10 mouse cellular contexts compared by ENCODE assay signal in the genomic region with DNA sequence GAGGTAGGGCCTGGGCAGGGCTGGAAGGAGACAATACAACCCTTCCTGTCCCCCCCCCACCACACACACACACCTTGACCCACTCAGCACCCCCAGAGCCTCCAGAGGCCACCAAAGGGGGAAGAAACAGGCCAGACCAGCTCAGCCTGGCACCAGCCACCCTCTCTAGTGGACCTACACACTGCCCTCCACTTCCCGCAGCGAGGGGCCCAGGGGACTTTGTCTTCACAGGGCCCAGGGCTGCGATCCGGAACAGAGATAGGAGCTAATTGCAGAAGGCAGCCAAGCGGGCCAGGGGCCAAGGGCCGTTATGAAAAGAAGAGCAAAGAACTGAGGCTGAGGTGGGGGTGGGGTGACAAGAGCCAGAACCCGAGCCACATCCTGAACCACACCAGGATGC. TPM values are rescaled to one million over a fixed set of nuclear protein-coding genes. Genes with fewer than 3 reads are reported as not detected.
DNase-seq lines count a peak whose midpoint lies in the region; ATAC-seq and TF ChIP-seq lines count a peak whose summit lies in the region.
"Had no signal": no experiment of that assay in that cellular context is flagged by ENCODE, and none has a peak within 500 bp of the region (broad histone marks: within the 10 kb centered on the region; RNA-seq: fewer than 3 reads in every experiment).

No protein-coding gene starts in this region.

- no peaks in the 10 kb centered on the region for H3K9me3 ChIP-seq in midbrain, embryonic 14.5 days (ENCODE audit: control insufficient read depth, low read length)
- no peaks in the 10 kb centered on the region for H3K9me3 ChIP-seq in midbrain, embryonic 11.5 days (ENCODE audit: control insufficient read depth, low read length)
- H3K9me3 ChIP-seq in intestine, embryonic 15.5 days, result no peaks in the 10 kb centered on the region

- H3K9ac ChIP-seq in midbrain, embryonic 14.5 days (replicated peaks; ENCODE audit: low read length), result no peak overlapping the region
- no peak overlapping the region for H3K9ac ChIP-seq in midbrain, embryonic 11.5 days (ENCODE audit: low read length)
- peak overlapping the region; percentile 37; the same call in 1 of the 2 replicates for H3K9ac ChIP-seq in intestine, embryonic 15.5 days

- ATAC-seq in midbrain, embryonic 14.5 days (ENCODE audit: low FRiP score, low TSS enrichment), result no peak
- ATAC-seq in midbrain, embryonic 11.5 days (ENCODE audit: low FRiP score), result no peak
- peak; percentile 86 for ATAC-seq in intestine, embryonic 15.5 days

- no peak overlapping the region for H3K4me2 ChIP-seq in midbrain, embryonic 14.5 days (ENCODE audit: low read length)
- H3K4me2 ChIP-seq in midbrain, embryonic 11.5 days, result no peak overlapping the region
- peak overlapping the region; percentile 93 for H3K4me2 ChIP-seq in intestine, embryonic 15.5 days (replicated peaks)

- no peak overlapping the region for H3K4me3 ChIP-seq in midbrain, embryonic 14.5 days (replicated peaks; ENCODE audit: low read depth, low read length)
- no peak overlapping the region for H3K4me3 ChIP-seq in midbrain, embryonic 11.5 days (ENCODE audit: low read depth, low read length)
- peak overlapping the region; percentile 9; the same call in 1 of the 2 replicates for H3K4me3 ChIP-seq in intestine, embryonic 15.5 days (replicated peaks)
- H3K4me3 ChIP-seq in small intestine, adult 2 months (ENCODE audit: low read depth, low read length), result peak overlapping the region; percentile 5
- H3K4me3 ChIP-seq: myocyte had no signal

- TF ChIP-seq POLR2A in small intestine, adult 2 months (IDR thresholded peaks at IDR 0.05; ENCODE audit: low read depth, low read length), result no peak

- H3K27ac ChIP-seq in midbrain, embryonic 14.5 days (replicated peaks; ENCODE audit: low read depth, low read length), result no peak overlapping the region
- H3K27ac ChIP-seq in midbrain, embryonic 11.5 days (ENCODE audit: low read depth, low read length), result no peak overlapping the region
- peak overlapping the region; percentile 80 for H3K27ac ChIP-seq in intestine, embryonic 15.5 days
- H3K27ac ChIP-seq in small intestine, adult 2 months (ENCODE audit: insufficient read depth, low read depth, low read length), result peak overlapping the region; percentile 17

- 9% methylated on average over 7 of the region's 7 CpGs for WGBS in midbrain, embryonic 14.5 days
- 15% methylated on average over 7 of the region's 7 CpGs for WGBS in midbrain, embryonic 11.5 days
- WGBS in intestine, embryonic 15.5 days, result 13% methylated on average over 7 of the region's 7 CpGs
- WGBS in small intestine, adult 2 months, result 5% methylated on average over 7 of the region's 7 CpGs

- no peak for TF ChIP-seq CTCF in small intestine, adult 2 months (IDR thresholded peaks at IDR 0.05; ENCODE audit: extremely low read depth, insufficient read length, insufficient replicate concordance, low read depth, low read length)

- peaks cover 21% of the 10 kb centered on the region; the same call in 1 of the 2 replicates for H3K27me3 ChIP-seq in midbrain, embryonic 14.5 days (ENCODE audit: control insufficient read depth, insufficient read depth, low read length)
- H3K27me3 ChIP-seq in midbrain, embryonic 11.5 days (ENCODE audit: control insufficient read depth, insufficient read depth, low read length), result peaks cover 3% of the 10 kb centered on the region; the same call in 1 of the 2 replicates
- no peaks in the 10 kb centered on the region for H3K27me3 ChIP-seq in intestine, embryonic 15.5 days (replicated peaks)
- peaks cover 6% of the 10 kb centered on the region for H3K27me3 ChIP-seq in small intestine, adult 2 months (ENCODE audit: control insufficient read depth, insufficient read depth, low read length)

- H3K36me3 ChIP-seq in midbrain, embryonic 14.5 days (ENCODE audit: control insufficient read depth, insufficient read depth, low read length), result no peaks in the 10 kb centered on the region
- H3K36me3 ChIP-seq in midbrain, embryonic 11.5 days (ENCODE audit: control insufficient read depth, insufficient read depth, low read length), result no peaks in the 10 kb centered on the region
- H3K36me3 ChIP-seq in intestine, embryonic 15.5 days, result no peaks in the 10 kb centered on the region
- no peaks in the 10 kb centered on the region for H3K36me3 ChIP-seq in small intestine, adult 2 months (ENCODE audit: control insufficient read depth, insufficient read depth, low read length)

- DNase-seq in midbrain, embryonic 14.5 days, result peak; percentile 14
- DNase-seq in midbrain, embryonic 11.5 days (ENCODE audit: low spot score, missing footprints), result no peak
- peak; percentile 88 for DNase-seq in kidney, postnatal 14 days
- no peak for DNase-seq in frontal cortex, postnatal 25 days (ENCODE audit: low spot score in 2 of 2)
- no peak for DNase-seq in thymus, postnatal 36 days
- DNase-seq: cerebellum, adult 9-10 months; gastrocnemius, postnatal 36 days had no signal

- 0 out of 2 replicates have a peak, but pooled peaks cover 6% of the 10 kb centered on the region for H3K4me1 ChIP-seq in midbrain, embryonic 14.5 days (ENCODE audit: control insufficient read depth, insufficient read depth, low read length)
- peaks cover 26% of the 10 kb centered on the region for H3K4me1 ChIP-seq in midbrain, embryonic 11.5 days (ENCODE audit: control insufficient read depth, insufficient read depth, low read length)
- peaks cover 34% of the 10 kb centered on the region for H3K4me1 ChIP-seq in intestine, embryonic 15.5 days (replicated peaks)
- H3K4me1 ChIP-seq in small intestine, adult 2 months (ENCODE audit: control insufficient read depth, insufficient read depth, insufficient read length, low read length), result peaks cover 16% of the 10 kb centered on the region

RNA-seq across cellular contexts. Expression of a gene that starts 2.8 kb away (rescaled TPM):
- polyA plus RNA-seq in midbrain, embryonic 14.5 days (2014; fragmentation: Nextera tagmentation; extraction: Ambion mirVana), result 7.9 and 9.8 TPM in 2 replicates
- 12.3 and 13.7 TPM in 2 replicates for polyA plus RNA-seq in midbrain, embryonic 11.5 days (2014; fragmentation: Nextera tagmentation; extraction: Ambion mirVana)
- 94.4 and 105 TPM in 2 replicates for polyA plus RNA-seq in intestine, embryonic 15.5 days (2015; fragmentation: Nextera tagmentation; extraction: Ambion mirVana)
- polyA plus RNA-seq in small intestine, adult 2 months (2012; rRNA removed), result 16.9 and 34.7 TPM in 2 replicates

RNA-seq across cellular contexts. Expression of a gene that starts 50.2 kb away (rescaled TPM):
- 346 and 428 TPM in 2 replicates for polyA plus RNA-seq in midbrain, embryonic 14.5 days (2014; fragmentation: Nextera tagmentation; extraction: Ambion mirVana)
- 419 and 422 TPM in 2 replicates for polyA plus RNA-seq in midbrain, embryonic 11.5 days (2014; fragmentation: Nextera tagmentation; extraction: Ambion mirVana)
- 571 and 594 TPM in 2 replicates for polyA plus RNA-seq in intestine, embryonic 15.5 days (2015; fragmentation: Nextera tagmentation; extraction: Ambion mirVana)
- polyA plus RNA-seq in small intestine, adult 2 months (2012; rRNA removed), result 305 and 396 TPM in 2 replicates

RNA-seq across cellular contexts. Expression of a gene that starts 50.5 kb away (rescaled TPM):
- polyA plus RNA-seq in midbrain, embryonic 14.5 days (2014; fragmentation: Nextera tagmentation; extraction: Ambion mirVana), result 34.5 and 45.4 TPM in 2 replicates
- 20.4 and 21.3 TPM in 2 replicates for polyA plus RNA-seq in midbrain, embryonic 11.5 days (2014; fragmentation: Nextera tagmentation; extraction: Ambion mirVana)
- 27.5 and 30.0 TPM in 2 replicates for polyA plus RNA-seq in intestine, embryonic 15.5 days (2015; fragmentation: Nextera tagmentation; extraction: Ambion mirVana)
- polyA plus RNA-seq in small intestine, adult 2 months (2012; rRNA removed), result 16.2 and 22.1 TPM in 2 replicates

Comparison
In these comparisons a context has a peak if more than half of its experiments do, and no peak if none do; other contexts are left out.
1. DNase-seq: peak in midbrain, embryonic 14.5 days (single experiment) and kidney, postnatal 14 days (single experiment); none in midbrain, embryonic 11.5 days (single experiment), frontal cortex, postnatal 25 days (0 of 2) and thymus, postnatal 36 days (0 of 2).
2. H3K27ac ChIP-seq: peak in intestine, embryonic 15.5 days (single experiment) and small intestine, adult 2 months (single experiment); none in midbrain, embryonic 14.5 days (single experiment) and midbrain, embryonic 11.5 days (single experiment).
3. H3K4me3 ChIP-seq: peak in intestine, embryonic 15.5 days (single experiment) and small intestine, adult 2 months (single experiment); none in midbrain, embryonic 14.5 days (single experiment) and midbrain, embryonic 11.5 days (single experiment).